Mouse (Mus musculus): ENCODE measurements at regions not wholly inside any gene's neighbourhood (a gene's known extent, or its start where the extent isn't known, plus 50 kb on each side); places are given as distances from the start of the nearest gene placed in this dataset.

- TF ChIP-seq ZNF384 (IDR thresholded peaks at IDR 0.05; ENCODE audit: low read depth, low read length) (no peak), ZC3H11A (IDR thresholded peaks at IDR 0.05; ENCODE audit: borderline replicate concordance, low read depth, low read length) (no peak), HCFC1 (IDR thresholded peaks at IDR 0.05; ENCODE audit: borderline replicate concordance, insufficient read depth, low read length) (no peak)
Observed at GRCm38 (mm10) chr7:58217726-58218125, 438.2 kb upstream of the Atp10a start.

Measured in ES-E14 (cell line).